Mouse (Mus musculus): ENCODE data around the gene Nrm. TPM values are rescaled to one million over a fixed set of nuclear protein-coding genes. Genes with fewer than 3 reads are reported as not detected.

The Nrm gene
- total RNA-seq, 2 experiments from 2014 or later = 26.3 to 32.2 TPM

DNA sequence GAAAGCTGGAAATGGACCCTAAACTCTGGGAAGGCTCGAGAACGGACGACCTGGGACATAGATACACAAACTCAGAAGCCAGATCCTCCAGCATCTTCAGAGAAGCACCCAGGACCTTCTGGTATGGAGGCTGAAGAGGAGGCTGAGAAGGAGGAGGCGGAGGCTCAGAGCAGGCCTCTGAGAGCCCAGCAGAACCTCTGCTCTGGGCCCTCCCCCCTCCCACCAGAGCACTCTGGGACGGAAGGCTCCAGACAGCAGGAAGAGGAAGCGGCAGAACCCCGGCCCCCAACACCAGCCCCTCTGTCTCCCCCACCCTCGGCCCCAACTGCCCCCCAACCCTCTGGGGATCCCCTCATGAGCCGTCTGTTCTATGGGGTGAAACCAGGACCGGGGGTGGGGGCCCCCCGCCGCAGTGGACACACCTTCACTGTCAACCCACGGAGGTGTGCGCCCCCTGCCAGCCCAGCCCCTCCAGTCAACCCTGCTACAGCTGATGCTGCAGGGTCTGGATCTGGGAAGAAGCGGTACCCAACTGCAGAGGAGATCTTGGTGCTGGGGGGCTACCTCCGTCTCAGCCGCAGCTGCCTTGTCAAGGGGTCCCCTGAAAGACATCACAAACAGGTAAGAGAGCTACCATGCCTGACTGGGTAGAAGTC is 7.2 kb downstream of the Nrm start:
- peak; percentile 48 for DNase-seq

GRCm38 (mm10) chr17:35868961-35869345 is 7.8 kb downstream of the Nrm start:
- DNase-seq = no peak

GRCm38 (mm10) chr17:35869346-35870067 is 8.4 kb downstream of the Nrm start:
- peak; percentile 54 for DNase-seq

DNA sequence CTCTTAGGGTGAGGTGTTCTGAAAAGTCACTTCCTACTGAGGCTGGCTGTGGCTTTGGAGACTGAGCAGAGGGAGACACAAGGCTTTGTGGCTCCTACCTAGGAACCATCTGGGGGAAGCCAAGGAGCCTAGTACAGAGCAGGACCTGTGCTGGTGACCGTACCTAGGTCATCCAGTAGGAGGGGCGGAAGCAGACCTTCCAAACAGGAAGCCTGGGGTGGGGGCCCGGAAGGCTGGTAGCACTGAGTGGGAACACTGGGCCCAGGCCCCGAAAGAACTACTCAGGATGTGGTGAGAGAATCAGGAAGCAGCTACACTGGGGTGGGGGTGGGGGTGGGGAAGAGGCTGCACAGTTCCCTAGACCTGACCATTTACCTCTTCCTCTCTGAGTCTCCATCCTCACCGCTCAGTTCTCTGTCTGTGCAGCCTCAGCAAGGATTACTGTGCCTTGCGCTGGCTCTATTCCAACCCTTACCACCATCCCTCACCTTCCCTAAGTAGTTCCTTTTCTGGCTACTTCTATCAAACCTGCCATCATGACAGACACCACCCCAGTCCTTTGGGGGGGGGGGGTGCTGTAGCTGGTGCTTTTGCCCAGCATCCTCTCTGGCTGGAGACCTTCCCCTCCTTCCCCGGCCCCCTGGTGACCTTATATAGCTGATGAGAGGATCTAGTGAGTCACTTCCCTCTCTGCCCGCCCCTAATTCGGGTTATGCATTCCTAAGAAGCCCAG is 9.2 kb downstream of the Nrm start:
- DNase-seq = peak; percentile 75

DNA sequence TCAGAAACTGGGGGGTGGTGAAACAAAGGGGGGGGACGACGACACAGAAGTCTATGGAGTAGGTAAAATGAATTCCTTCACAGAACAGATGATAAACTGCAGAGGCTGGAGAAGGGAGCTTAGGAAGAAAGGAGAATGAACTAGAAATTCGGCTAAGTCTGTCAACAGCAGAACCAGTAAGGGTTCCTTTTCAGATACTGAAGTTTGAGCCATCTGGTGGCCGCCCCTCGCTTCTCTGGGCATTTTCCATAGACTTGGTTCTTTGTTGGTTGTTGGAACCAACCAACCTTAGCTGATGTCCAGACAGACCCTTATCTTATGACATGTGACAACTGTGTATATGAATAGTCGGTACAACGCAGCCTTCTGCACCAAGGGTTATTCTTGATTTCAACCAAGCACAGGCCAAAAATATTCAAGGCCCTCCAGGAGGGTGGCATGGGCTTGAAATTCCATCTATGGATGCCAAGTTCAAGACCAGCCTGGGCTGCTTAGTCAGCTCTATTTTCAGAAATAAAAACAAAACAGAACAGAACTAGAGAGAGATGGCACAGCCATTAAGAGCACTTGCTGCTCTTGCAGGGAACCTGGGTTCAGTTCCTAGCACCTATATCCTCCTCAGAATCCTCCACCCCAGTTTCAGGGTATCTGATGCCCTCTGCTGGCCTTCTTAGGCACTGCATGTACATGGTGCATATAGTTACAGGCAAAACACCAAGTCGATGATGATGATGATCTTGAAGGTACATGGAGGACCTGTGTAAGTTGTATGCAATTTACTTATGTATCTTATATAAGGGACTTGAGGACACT is 10.0 kb downstream of the Nrm start:
- DNase-seq = peak; percentile 65

DNA sequence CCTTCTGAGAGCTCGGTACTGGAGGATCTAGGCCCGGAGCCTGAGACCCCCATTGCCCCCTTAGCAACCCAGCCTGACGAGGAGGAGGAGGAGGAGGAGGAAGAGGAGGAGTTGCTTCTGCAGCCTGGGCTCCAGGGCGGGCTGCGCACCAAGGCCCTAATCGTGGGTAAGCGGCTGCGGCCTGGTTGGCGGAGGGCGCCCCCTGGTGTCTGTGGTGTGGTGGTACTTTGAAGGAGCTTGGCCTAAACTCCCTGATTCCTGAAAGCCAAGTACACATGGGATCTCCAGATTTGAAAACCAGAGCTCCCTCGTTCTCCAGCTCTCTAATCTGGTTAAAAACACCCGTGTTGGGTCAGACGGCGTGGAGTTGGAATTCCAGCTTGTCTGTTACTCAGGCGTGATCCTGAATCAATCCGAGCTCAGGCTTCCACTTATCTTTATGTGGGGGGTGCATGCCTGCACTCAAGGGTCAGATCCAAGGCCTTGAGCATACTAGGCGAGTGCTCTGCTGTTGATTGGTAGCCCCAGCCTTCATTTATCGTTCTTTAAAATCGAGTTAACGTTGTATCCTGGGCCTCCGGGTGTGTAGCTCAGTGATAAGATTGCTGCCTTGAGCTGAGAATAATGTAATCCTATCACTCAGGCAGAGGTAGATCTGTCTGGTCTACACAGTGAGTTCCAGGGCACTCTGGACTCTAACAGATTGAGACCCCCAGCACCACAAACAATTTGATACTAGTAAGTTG is 12.8 kb downstream of the Nrm start:
- DNase-seq = peak; percentile 95

- DNase-seq = no peak
These were observed 13.6 kb downstream of the Nrm start for GRCm38 (mm10) chr17:35874721-35875120.

DNA sequence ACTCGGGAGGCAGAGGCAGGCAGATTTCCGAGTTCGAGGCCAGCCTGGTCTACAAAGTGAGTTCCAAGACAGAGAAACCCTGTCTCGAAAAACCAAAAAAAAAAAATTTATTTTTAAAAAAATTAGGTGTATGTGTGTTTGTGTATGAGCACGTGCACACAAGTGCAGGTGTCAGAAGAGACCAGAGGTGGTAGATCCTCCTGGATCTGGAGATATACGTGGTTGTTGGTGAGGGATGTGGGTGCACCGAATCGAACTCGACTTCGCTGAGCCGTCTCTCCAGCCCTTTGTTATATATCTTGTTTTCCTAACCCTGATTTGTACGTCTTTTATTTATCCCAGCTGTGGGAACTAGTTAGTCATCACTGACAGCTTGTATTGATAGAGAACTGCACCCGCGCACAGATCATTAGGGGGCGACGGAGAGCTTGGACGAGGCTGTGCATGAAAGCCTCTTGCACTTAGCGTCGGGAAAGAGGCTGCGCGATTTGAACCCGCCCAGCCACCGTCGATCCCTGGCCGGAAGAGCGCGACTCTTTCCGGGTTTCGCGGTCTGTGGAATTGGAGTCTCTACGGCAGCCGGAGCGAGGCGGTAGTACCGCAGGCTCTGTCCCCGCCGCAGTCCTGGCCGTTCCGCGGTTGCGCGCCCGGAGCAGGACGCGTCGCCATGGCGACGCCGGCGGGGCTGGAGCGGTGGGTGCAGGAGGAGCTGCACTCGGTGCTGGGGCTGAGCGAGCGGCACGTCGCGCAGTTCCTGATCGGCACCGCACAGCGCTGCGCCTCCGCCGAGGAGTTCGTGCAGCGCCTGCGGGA is 18.3 kb downstream of the Nrm start, which contains the start of gene Dhx16:
Gene Dhx16 (plus strand): TSS at position 575 of the 813 bp plus-strand sequence.
- DNase-seq = peak; percentile 97

GRCm38 (mm10) chr17:35882924-35883323 is 21.8 kb downstream of the Nrm start:
- no peak for DNase-seq

- no peak for DNase-seq
These were observed 22.7 kb downstream of the Nrm start for GRCm38 (mm10) chr17:35883777-35884176.

GRCm38 (mm10) chr17:35887725-35888124 is 26.6 kb downstream of the Nrm start:
- no peak for DNase-seq

- peak; percentile 94 for DNase-seq
These were observed 35.9 kb downstream of the Nrm start, which contains the start of gene 2310061I04Rik for GRCm38 (mm10) chr17:35896781-35897643. 2310061I04Rik (minus strand) TSS chr17:35897431.

DNA sequence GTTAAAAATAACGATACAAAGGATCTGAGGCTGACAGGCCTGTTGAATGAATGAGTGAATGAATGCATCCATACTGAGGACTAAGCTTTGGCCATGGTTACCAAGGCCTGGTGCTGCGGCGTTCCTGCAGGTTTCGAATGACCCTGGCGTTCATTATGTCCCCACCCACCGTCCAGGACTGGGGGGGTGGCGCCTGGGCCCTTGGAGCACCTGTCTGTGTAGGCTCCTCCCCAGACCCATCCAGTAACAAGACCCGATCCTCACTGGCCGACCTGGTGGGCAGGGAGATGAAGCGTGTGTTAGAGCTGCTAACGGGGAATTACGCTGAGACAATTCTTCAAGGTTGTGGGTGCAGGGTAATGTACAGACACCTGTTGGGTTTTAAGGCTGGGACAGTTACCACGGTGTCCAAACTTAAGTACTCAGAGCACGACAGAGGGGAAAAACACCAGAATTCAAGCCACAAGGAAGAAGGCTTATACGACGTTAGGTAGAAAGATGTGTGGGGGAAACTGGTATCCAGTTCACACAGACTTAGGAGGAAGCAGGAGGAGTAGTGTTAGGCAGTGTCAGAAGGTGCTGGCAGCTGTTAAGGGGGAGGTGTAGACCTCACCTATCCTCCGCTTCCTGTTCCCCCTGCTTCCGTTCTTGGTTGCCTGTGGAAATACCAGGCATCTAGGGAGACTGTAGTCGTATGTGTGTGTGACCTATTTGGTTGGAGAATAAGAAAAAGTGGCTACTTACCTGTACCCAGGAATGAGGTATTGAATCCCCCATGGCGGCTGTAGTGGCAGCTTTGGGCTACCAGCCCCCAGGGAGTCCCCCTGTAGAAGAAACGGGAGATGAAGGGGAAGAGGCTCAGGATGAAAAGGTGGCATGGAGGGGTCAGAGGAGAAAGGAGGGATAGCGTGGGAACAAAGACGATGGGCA is 36.8 kb downstream of the Nrm start:
- DNase-seq = no peak

DNA sequence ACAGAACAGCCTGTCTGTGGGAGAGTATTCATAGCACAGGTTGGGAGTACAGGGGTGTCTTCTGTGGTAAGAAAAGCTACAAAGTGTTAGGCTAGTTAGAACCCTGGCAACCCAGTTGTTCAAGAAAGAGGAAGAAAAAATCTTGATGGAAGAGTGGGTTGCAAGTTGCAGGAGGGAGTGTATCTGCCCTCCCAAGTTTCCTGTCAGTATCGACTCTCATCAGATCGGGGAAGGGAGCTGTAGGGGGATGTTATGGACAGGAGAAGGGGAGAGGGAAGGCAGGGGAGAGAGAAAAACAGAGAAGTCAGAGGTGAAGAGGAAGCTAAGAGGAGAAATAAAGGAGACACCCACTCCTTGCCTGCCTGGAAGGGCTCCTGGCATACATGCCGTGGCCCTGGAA is 39.5 kb downstream of the Nrm start:
- no peak for DNase-seq

DNA sequence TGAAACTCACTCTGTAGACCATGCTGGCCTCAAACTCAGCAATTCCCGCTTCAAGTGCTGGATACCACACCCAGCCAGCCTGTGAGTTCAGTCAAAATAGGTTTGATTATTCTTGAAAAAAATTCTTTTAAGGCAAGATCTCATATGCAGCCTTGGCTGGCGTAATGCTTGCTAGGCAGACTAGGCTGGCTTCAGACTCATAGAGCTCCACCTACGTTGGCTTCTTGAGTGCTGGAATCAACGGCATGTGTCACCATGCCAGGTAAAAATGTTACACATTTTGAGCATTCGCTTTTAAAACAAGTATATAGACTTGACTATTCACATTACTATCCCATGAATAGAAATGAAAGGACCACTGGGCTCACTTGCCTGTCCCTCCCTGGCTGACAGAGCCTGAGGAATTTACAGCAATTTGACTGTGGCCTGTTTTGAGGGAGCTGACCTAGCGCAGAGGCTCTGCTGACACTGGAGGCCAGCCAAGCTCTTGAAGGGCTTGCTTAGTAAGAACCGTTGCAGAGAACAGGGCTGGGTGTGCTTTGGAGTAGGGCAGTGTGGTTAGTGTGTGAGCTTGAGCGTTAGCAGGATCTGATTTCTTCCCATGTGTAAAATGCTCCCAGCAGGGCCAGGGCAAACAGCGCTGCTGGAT is 42.3 kb downstream of the Nrm start:
- DNase-seq = peak; percentile 79

DNA sequence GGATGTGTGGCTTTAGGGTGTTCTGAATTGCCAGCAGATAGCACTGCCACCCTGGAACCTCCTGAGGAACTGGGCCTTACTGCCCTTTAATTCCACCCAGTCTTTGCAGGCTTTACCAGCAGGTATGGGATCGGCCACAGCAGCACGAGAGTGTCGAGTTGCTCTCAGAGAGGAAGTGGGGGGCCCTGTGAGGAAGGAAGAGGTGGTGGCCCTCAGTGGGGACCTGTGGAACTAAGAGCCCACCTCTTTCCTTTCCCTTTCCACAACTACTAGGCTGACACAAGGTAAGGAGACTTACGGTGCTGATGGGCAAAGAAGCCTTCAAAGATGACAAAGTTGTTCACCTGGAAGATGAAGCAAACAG is 42.9 kb downstream of the Nrm start:
- DNase-seq = no peak

DNA sequence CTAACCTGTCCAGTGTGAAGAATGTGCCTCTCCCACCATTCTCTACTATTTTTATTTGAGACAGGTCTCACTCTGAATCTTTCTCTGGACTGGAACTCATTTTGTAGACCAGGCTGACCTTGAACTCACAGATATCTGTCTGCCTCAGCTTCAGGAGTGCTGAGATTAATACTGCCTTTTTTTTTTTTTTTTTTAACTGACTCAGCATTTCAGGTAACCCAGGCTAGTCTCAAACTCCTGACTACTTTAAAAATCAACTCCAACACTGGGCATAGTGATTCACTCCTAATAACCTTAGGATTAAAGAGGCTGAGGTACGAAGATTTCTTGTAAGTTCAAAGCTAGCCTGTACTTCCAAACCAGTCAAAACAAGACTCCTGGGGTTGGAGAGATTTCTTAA is 44.5 kb downstream of the Nrm start:
- DNase-seq = no peak

DNA sequence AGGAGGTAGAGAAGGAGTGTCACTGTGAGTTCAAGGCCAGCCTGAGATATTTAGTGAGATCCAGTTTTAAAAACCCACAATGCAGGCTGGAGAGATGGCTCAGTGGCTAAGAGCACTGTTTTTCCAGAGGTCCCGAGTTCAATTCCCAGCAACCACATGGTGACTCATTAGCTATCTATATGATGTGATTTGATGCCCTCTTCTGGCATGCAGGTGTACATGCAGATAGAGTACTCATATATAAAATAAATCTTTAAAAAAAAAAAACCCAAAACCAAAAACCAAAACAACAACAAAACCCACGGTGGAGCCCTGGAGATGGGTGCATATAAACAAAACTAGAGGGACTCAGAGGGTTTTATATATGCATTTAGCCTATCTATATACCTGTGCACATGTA is 46.5 kb downstream of the Nrm start:
- no peak for DNase-seq
